Mouse (Mus musculus) brain, embryonic 14.5 days (tissue): ENCODE measurements at regions not wholly inside any gene's neighbourhood (a gene's known extent, or its start where the extent isn't known, plus 50 kb on each side); places are given as distances from the start of the nearest gene placed in this dataset.

ENCODE experiments used
- DNase-seq: peaks from one replicate; pipeline ENCODE4 v3.0.0-alpha.2; 2011; ENCODE audit warnings: low read depth
- CTCF ChIP-seq: fragments of 200-500 bp; IDR thresholded peaks from 2 replicates; pipeline ENCODE4 v1.5.1; 2012; ENCODE audit warnings: inconsistent platforms, mild to moderate bottlenecking, moderate library complexity, borderline replicate concordance; ENCODE audit not compliant: insufficient read depth, insufficient read length; ENCODE audit errors: extremely low read depth
- POLR2A ChIP-seq: fragments of 200-500 bp; IDR thresholded peaks from 2 replicates; pipeline ENCODE4 v1.6.1; 2012; ENCODE audit warnings: mild to moderate bottlenecking, inconsistent platforms, borderline replicate concordance; ENCODE audit not compliant: poor library complexity, insufficient read depth, insufficient read length, severe bottlenecking; ENCODE audit errors: extremely low read depth

GRCm38 (mm10) chr13:80000214-80000613 lies 883.0 kb upstream of the Arrdc3 start:
- peak; percentile 34 for DNase-seq
- TF ChIP-seq CTCF (no peak), POLR2A (no peak)

- DNase-seq: peak; percentile 11
- TF ChIP-seq CTCF (no peak), POLR2A (no peak)
Observed at GRCm38 (mm10) chr13:80000693-80001092, 882.5 kb upstream of the Arrdc3 start.
